Mouse (Mus musculus): ENCODE measurements around the gene Il1b.

DNA sequence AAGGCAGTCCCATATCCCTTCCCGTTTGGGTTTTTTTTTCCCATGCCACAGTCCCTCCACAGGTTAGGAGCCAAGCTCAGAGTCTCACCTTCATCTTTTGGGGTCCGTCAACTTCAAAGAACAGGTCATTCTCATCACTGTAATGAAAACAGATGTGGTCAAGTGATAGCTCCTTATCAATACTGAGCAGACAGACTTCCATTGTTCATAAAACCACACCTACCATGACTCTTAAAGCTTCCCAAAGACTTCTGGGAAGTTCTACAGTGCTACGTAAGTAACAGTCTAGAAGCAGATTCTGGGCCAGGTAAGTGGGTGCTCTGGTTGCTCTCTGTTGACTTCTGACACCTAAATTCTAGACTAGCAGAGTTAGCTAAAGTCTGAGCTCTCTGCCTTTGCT is 1.3 kb downstream of the Il1b start:
- TF ChIP-seq POLR2A (IDR thresholded peaks at IDR 0.05; ENCODE audit: low read depth, low read length) (no peak), CTCF (IDR thresholded peaks at IDR 0.05; ENCODE audit: borderline replicate concordance, insufficient read depth, low read length) (no peak)

Data from embryonic fibroblast, embryonic 13.5 days (primary cell).